Mouse (Mus musculus): ENCODE results near the gene Fbxw28. TPM values are rescaled to one million over a fixed set of nuclear protein-coding genes. Genes with fewer than 3 reads are reported as not detected.

Fbxw28 gene
- not detected for polyA plus RNA-seq (2017; shearing (Covaris generic))

GRCm38 (mm10) chr9:109339559-109339958 is at the start of gene Fbxw28:
Gene Fbxw28, minus strand, starts transcription at chr9:109339659.

GRCm38 (mm10) chr9:109287576-109287975 is 51.9 kb downstream of the Fbxw28 start, which contains the start of gene Fbxw14:
Gene Fbxw14, minus strand, starts transcription at chr9:109287676.

Other genes with a start within 250 kb of the Fbxw28 start
- gene Plxnb1, start 244.3 kb downstream of the Fbxw28 start, polyA plus RNA-seq (2017; shearing (Covaris generic)), result 3.3 TPM
- gene Fbxw21, start 177.6 kb downstream of the Fbxw28 start, polyA plus RNA-seq (2017; shearing (Covaris generic)), result not detected
- not detected for gene Fbxw13, start 143.7 kb downstream of the Fbxw28 start, polyA plus RNA-seq (2017; shearing (Covaris generic))
- gene Fbxw20, start 104.9 kb downstream of the Fbxw28 start, polyA plus RNA-seq (2017; shearing (Covaris generic)), result not detected
- not detected for gene Fbxw14, start 52.0 kb downstream of the Fbxw28 start, polyA plus RNA-seq (2017; shearing (Covaris generic))
- not detected for gene Fbxw22, start 64.6 kb upstream of the Fbxw28 start, polyA plus RNA-seq (2017; shearing (Covaris generic))
- not detected for gene Fbxw16, start 109.5 kb upstream of the Fbxw28 start, polyA plus RNA-seq (2017; shearing (Covaris generic))
- gene Fbxw19, start 156.2 kb upstream of the Fbxw28 start, polyA plus RNA-seq (2017; shearing (Covaris generic)), result not detected
- gene Fbxw15, start 228.6 kb upstream of the Fbxw28 start, polyA plus RNA-seq (2017; shearing (Covaris generic)), result not detected